Mouse (Mus musculus) C2C12 (cell line): Measurements from ENCODE around the gene Amh. TPM values are rescaled to one million over a fixed set of nuclear protein-coding genes. Genes with fewer than 3 reads are reported as not detected.
A peak's percentile ranks its signal among the peaks of the same experiment; 100 is the strongest.
"Not testable (repeated sequence)": the region's sequence is repeated elsewhere in the genome, so short reads cannot be mapped to it uniquely, and the experiment has no call there.

Experiments
- H3K27me3 ChIP-seq: one replicate; pipeline ENCODE4 v1.6.1; 2011; ENCODE audit not compliant: control insufficient read depth, insufficient read depth, insufficient read length
- H3K36me3 ChIP-seq: one replicate; pipeline ENCODE4 v1.6.1; 2011; ENCODE audit not compliant: control insufficient read depth, insufficient read depth
- H3K4me3 ChIP-seq: one replicate; pipeline ENCODE4 v1.5.1; 2011; ENCODE audit warnings: mild to moderate bottlenecking, control low read depth; ENCODE audit not compliant: poor library complexity, insufficient read depth, severe bottlenecking
- H3K79me2 ChIP-seq: one replicate; pipeline ENCODE4 v1.6.1; 2011; ENCODE audit not compliant: control insufficient read depth, insufficient read depth
- H3K79me3 ChIP-seq: one replicate; pipeline ENCODE4 v1.6.1; 2011; ENCODE audit warnings: low read depth, control low read depth
- H3ac ChIP-seq: one replicate; pipeline ENCODE3; 2011; ENCODE audit warnings: low read depth; ENCODE audit not compliant: control insufficient read depth, insufficient read length
- CEBPB ChIP-seq: IDR thresholded peaks from one replicate; pipeline ENCODE4 v1.6.1; 2011; ENCODE audit warnings: low read depth, mild to moderate bottlenecking, control low read depth, moderate library complexity
- CTCF ChIP-seq: IDR thresholded peaks from one replicate; pipeline ENCODE4 v1.5.1; 2011; ENCODE audit not compliant: control insufficient read depth, insufficient read depth, insufficient read length
- FOSL1 ChIP-seq: IDR thresholded peaks from one replicate; pipeline ENCODE4 v1.8.0; 2011; ENCODE audit warnings: mild to moderate bottlenecking, low read length; ENCODE audit not compliant: poor library complexity, insufficient read depth, severe bottlenecking
- MAX ChIP-seq: IDR thresholded peaks from one replicate; pipeline ENCODE4 v1.6.1; 2011; ENCODE audit warnings: mild to moderate bottlenecking, control low read depth
- MYOD1 ChIP-seq: IDR thresholded peaks from one replicate; pipeline ENCODE4 v1.6.1; 2011; ENCODE audit warnings: low read depth; ENCODE audit not compliant: control insufficient read depth, insufficient read length
- MYOG ChIP-seq: IDR thresholded peaks from one replicate; pipeline ENCODE4 v1.6.1; 2011; ENCODE audit not compliant: control insufficient read depth, insufficient read length; ENCODE audit errors: extremely low read depth
- USF1 ChIP-seq: IDR thresholded peaks from one replicate; pipeline ENCODE4 v1.6.1; 2011; ENCODE audit warnings: low read depth, mild to moderate bottlenecking, control low read depth, moderate library complexity
- polyA plus RNA-seq: library from polyadenylated mRNA; unstranded; fragments of >200 nt; fragmentation: generic; extraction: Trizol; gene quantifications from one replicate; pipeline ENCODE4 v1.2.1, GENCODE M21; 2012; ENCODE audit warnings: missing spikeins

Amh gene
- polyA plus RNA-seq, 1 experiment, result 0.87 TPM

GRCm38 (mm10) chr10:80810084-80810483, 5.0 kb downstream of the Amh start:
- peaks cover 16% of the 10 kb centered on the region for H3K36me3 ChIP-seq
- H3K79me3 ChIP-seq, result no peaks in the 10 kb centered on the region
- H3ac ChIP-seq, result no peak overlapping the region
- H3K79me2 ChIP-seq, result no peaks in the 10 kb centered on the region
- H3K4me3 ChIP-seq, result no peak overlapping the region
- no peaks in the 10 kb centered on the region for H3K27me3 ChIP-seq
- TF ChIP-seq CTCF (no peak), MYOD1 (no peak), CEBPB (no peak), MYOG (no peak), FOSL1 (no peak), USF1 (no peak), MAX (no peak)

- TF ChIP-seq MYOG, result no peak
- TF ChIP-seq CEBPB, result no peak
- TF ChIP-seq FOSL1, result no peak
- TF ChIP-seq USF1, result no peak
- no peak for TF ChIP-seq MYOD1
- TF ChIP-seq CTCF, result no peak
- no peaks in the 10 kb centered on the region for H3K36me3 ChIP-seq
- no peaks in the 10 kb centered on the region for H3K79me3 ChIP-seq
- H3K4me3 ChIP-seq, result no peak overlapping the region
- no peak overlapping the region for H3ac ChIP-seq
- no peaks in the 10 kb centered on the region for H3K79me2 ChIP-seq
- H3K27me3 ChIP-seq, result no peaks in the 10 kb centered on the region
Measured at GRCm38 (mm10) chr10:80812391-80813041, 7.5 kb downstream of the Amh start.

- H3K79me3 ChIP-seq, result no peaks in the 10 kb centered on the region
- H3K36me3 ChIP-seq, result no peaks in the 10 kb centered on the region
- no peaks in the 10 kb centered on the region for H3K79me2 ChIP-seq
- H3ac ChIP-seq, result no peak within 1 kb of the TSS
- H3K4me3 ChIP-seq, result no peak within 1 kb of the TSS
- TF ChIP-seq FOSL1 (no peak), CTCF (no peak), CEBPB (no peak), MYOD1 (peak; percentile 90)
- H3K27me3 ChIP-seq, result no peaks in the 10 kb centered on the region
Measured at GRCm38 (mm10) chr10:80813366-80813765, 8.3 kb downstream of the Amh start, which contains the start of gene Jsrp1. Gene Jsrp1 (minus strand): TSS chr10:80813498.

GRCm38 (mm10) chr10:80814800-80815199, 9.8 kb downstream of the Amh start:
- no peak overlapping the region for H3ac ChIP-seq
- no peaks in the 10 kb centered on the region for H3K79me2 ChIP-seq
- H3K27me3 ChIP-seq, result no peaks in the 10 kb centered on the region
- TF ChIP-seq MYOG (no peak), CEBPB (no peak), MYOD1 (no peak), CTCF (no peak), MAX (no peak), FOSL1 (no peak), USF1 (no peak)
- H3K79me3 ChIP-seq, result no peaks in the 10 kb centered on the region
- no peaks in the 10 kb centered on the region for H3K36me3 ChIP-seq
- H3K4me3 ChIP-seq, result no peak overlapping the region

DNA sequence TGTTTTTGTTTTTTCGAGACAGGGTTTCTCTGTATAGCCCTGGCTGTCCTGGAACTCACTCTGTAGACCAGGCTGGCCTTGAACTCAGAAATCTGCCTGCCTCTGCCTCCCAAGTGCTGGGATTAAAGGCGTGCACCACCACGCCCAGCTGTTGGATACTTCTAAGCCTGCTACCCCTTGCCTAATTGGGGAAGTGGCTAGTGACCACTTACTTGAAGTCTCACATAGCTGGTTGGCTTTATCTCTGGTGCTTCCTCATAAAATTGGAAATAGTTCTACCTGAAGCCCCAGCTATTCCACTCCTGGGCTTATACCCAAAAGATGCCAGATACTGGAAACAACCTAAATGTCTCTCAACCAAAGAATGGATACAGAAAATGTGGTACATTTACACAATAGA, 11.3 kb downstream of the Amh start:
- H3ac ChIP-seq, H3K79me3 ChIP-seq, H3K79me2 ChIP-seq, H3K4me3 ChIP-seq, H3K27me3 ChIP-seq, H3K36me3 ChIP-seq: not testable (repeated sequence)

GRCm38 (mm10) chr10:80817164-80817563, 12.1 kb downstream of the Amh start:
- Histone ChIP-seq H3K27me3 (no peaks in the 10 kb centered on the region), H3K79me3 (no peaks in the 10 kb centered on the region), H3K36me3 (no peaks in the 10 kb centered on the region), H3K79me2 (no peaks in the 10 kb centered on the region), H3ac (no peak overlapping the region), H3K4me3 (no peak overlapping the region)
- no peak for TF ChIP-seq MAX

DNA sequence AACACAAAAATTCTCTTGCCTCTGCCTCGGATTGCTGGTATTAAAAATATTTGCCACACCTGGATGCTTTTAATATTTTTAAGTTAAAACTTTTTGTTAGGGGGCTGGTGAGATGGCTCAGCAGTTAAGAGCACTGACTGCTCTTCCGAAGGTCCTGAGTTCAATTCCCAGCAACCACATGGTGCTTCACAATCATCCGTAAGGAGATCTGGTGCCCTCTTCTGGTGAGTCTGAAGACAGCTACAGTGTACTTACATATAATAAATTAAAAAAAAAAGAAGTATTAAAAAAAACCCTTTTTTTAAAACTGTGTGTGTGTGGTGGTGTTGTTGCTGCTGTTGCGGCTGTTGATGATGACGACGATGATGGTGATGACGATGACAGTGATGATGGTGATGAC, 12.9 kb downstream of the Amh start:
- H3K27me3 ChIP-seq, H3K4me3 ChIP-seq, H3K79me3 ChIP-seq, H3ac ChIP-seq, H3K36me3 ChIP-seq, H3K79me2 ChIP-seq: not testable (repeated sequence)
